Mouse (Mus musculus) liver, adult 2 months (tissue): ENCODE data around the gene Csf1.

Source experiments
- CTCF ChIP-seq: fragments of 200-500 bp; IDR thresholded peaks from 2 replicates; pipeline ENCODE4 v1.5.1; 2011; ENCODE audit warnings: low read depth, low read length, control low read depth
- POLR2A ChIP-seq: fragments of 200-500 bp; IDR thresholded peaks from 2 replicates; pipeline ENCODE4 v1.6.1; 2011; ENCODE audit warnings: low read length, control low read depth; ENCODE audit not compliant: insufficient read depth; ENCODE audit errors: extremely low read depth

- TF ChIP-seq POLR2A (no peak), CTCF (no peak)
Measured at GRCm38 (mm10) chr3:107741387-107741786, 18.9 kb downstream of the Csf1 start.
